Mouse (Mus musculus) cerebellum, adult 2 months (tissue): ENCODE measurements at regions not wholly inside any gene's neighbourhood (a gene's known extent, or its start where the extent isn't known, plus 50 kb on each side); places are given as distances from the start of the nearest gene placed in this dataset.

ENCODE experiments used
- CTCF ChIP-seq: fragments of 200-500 bp; IDR thresholded peaks from 2 replicates; pipeline ENCODE4 v1.5.1; 2011; ENCODE audit warnings: low read depth, mild to moderate bottlenecking, control low read depth, low read length, moderate library complexity, borderline replicate concordance; ENCODE audit not compliant: insufficient read depth
- POLR2A ChIP-seq: fragments of 200-500 bp; IDR thresholded peaks from 2 replicates; pipeline ENCODE4 v1.6.1; 2011; ENCODE audit warnings: low read length, control low read depth, borderline replicate concordance; ENCODE audit not compliant: insufficient read depth

DNA sequence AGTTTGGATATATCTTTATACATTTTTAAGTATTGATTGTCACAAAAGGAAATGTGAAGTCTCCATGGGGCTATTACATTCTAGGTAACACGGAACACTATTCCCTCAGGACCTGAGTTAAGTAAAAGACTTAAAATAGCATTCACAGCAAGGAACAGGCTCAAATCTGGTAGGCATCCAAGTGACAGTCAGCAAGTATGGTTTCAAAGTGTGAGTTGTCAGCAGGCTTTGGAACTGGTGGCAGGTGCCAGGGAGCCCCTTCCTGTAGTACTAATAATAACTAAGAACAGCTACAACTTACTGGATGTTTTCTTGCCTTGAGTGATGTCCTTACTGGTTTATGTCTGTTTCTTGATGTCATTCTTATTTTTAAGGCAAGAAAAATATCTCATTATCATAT is 79.5 kb downstream of the Rbm11 start:
- TF ChIP-seq POLR2A: no peak
- no peak for TF ChIP-seq CTCF
